Mouse (Mus musculus): ENCODE results near the gene Rxfp2. TPM values are rescaled to one million over a fixed set of nuclear protein-coding genes. Genes with fewer than 3 reads are reported as not detected.

Rxfp2 gene
- total and polyA plus RNA-seq, 3 experiments = not detected

DNA sequence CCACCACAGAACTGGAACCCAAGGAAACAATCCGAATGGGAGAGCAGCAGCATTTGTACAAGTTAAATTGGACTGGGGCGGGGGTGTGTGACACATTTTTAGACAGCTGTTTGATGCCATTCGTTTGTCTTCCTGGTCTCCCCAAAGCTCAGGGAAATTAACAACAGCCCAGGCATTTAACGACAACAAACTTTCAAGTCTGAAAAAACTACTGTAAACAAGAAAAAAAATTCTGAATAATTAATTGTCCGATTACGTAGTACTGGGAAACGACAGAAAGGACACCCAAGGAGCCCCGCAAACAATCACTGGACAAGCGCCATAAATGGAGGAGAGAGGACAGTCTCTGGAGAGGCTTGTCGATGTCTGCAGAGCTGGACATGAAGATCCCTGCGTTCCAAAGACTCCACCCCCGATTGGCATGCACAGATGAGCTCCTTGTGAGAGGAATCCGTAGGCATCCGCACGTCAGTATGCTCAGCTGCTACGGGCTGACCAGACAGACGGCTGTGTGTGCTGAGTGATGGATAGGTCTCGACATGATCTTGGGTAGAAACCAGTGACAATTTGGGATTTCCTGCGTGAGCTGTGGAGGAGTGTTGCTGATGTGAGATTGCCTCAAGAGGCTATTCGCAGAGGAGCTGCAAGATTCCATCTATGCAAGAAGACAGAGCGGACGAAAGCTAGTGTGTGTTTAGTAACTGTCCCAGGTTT lies 21.0 kb upstream of the Rxfp2 start:
- Histone ChIP-seq H3K36me3 (replicated peaks in 1 of 2; ENCODE audit: control insufficient read depth in 1 of 2, insufficient read depth in 1 of 2, low read length in 1 of 2) (no peaks in the 10 kb centered on the region), H3K9ac (ENCODE audit: insufficient read depth, low read depth) (no peak overlapping the region), H3K27ac (ENCODE audit: insufficient read depth, low read depth) (no peak overlapping the region), H3K4me1 (ENCODE audit: control insufficient read depth in 1 of 2, insufficient read depth in 2 of 2) (no peaks in the 10 kb centered on the region), H3K4me2 (ENCODE audit: insufficient read depth, low read depth, poor library complexity, severe bottlenecking) (no peak overlapping the region), H3K79me2 (replicated peaks; ENCODE audit: control insufficient read depth, extremely low read depth, insufficient read depth, poor library complexity, severe bottlenecking) (no peaks in the 10 kb centered on the region), H3K9me3 (replicated peaks; ENCODE audit: low read length) (peaks cover 53% of the 10 kb centered on the region), H3K4me3 (replicated peaks in 1 of 3; ENCODE audit: low read depth in 2 of 3, low read length in 2 of 3, poor library complexity in 1 of 3) (no peak overlapping the region), H3K27me3 (replicated peaks) (no peaks in the 10 kb centered on the region)
- in situ Hi-C loops (cut with MboI; ENCODE audit: low pct_ligation_motif_present, low pct_unique_long_range_greater_than_20kb, low sequenced_read_pairs) = no loop called here
- TF ChIP-seq ZKSCAN1 (IDR thresholded peaks at IDR 0.05; ENCODE audit: borderline replicate concordance, low read depth, low read length) (no peak), SMC3 (IDR thresholded peaks at IDR 0.05; ENCODE audit: low read depth, low read length) (no peak), MEF2A (IDR thresholded peaks at IDR 0.05; ENCODE audit: borderline replicate concordance, low read depth, low read length) (no peak), MAX (IDR thresholded peaks at IDR 0.05; ENCODE audit: low read length) (no peak), POLR2A (IDR thresholded peaks at IDR 0.05; ENCODE audit: low read depth, low read length) (no peak), ZNF384 (IDR thresholded peaks at IDR 0.05; ENCODE audit: low read depth, low read length) (no peak), ZMIZ1 (IDR thresholded peaks at IDR 0.05; ENCODE audit: low read depth, low read length) (no peak), CTCF (conservative IDR thresholded peaks at IDR 0.05 in 1 of 2, IDR thresholded peaks at IDR 0.05 in 1 of 2; ENCODE audit: low read depth in 2 of 2, low read length in 2 of 2) (no peak), NRF1 (IDR thresholded peaks at IDR 0.05; ENCODE audit: low read depth, low read length) (no peak)
- dilution Hi-C loops (cut with MboI; ENCODE audit: extremely low pct_ligation_motif_present, extremely low pct_unique_long_range_greater_than_20kb, low sequenced_read_pairs) = no loop called here
- DNase-seq (ENCODE audit: extremely low read depth) = no peak

GRCm38 (mm10) chr5:149998311-149998710 lies 20.2 kb upstream of the Rxfp2 start:
- Histone ChIP-seq H3K4me3 (replicated peaks in 1 of 3; ENCODE audit: low read depth in 2 of 3, low read length in 2 of 3, poor library complexity in 1 of 3) (no peak overlapping the region), H3K27ac (ENCODE audit: insufficient read depth, low read depth) (no peak overlapping the region), H3K4me1 (ENCODE audit: control insufficient read depth in 1 of 2, insufficient read depth in 2 of 2) (no peaks in the 10 kb centered on the region), H3K27me3 (replicated peaks) (no peaks in the 10 kb centered on the region), H3K79me2 (replicated peaks; ENCODE audit: control insufficient read depth, extremely low read depth, insufficient read depth, poor library complexity, severe bottlenecking) (no peaks in the 10 kb centered on the region), H3K9me3 (replicated peaks; ENCODE audit: low read length) (peaks cover 53% of the 10 kb centered on the region), H3K36me3 (replicated peaks in 1 of 2; ENCODE audit: control insufficient read depth in 1 of 2, insufficient read depth in 1 of 2, low read length in 1 of 2) (no peaks in the 10 kb centered on the region), H3K4me2 (ENCODE audit: insufficient read depth, low read depth, poor library complexity, severe bottlenecking) (no peak overlapping the region), H3K9ac (ENCODE audit: insufficient read depth, low read depth) (no peak overlapping the region)
- TF ChIP-seq MYC (IDR thresholded peaks at IDR 0.05; ENCODE audit: low read depth, low read length) (no peak), RCOR1 (conservative IDR thresholded peaks at IDR 0.05; ENCODE audit: low read depth, low read length) (no peak), NELFE (IDR thresholded peaks at IDR 0.05; ENCODE audit: low read depth, low read length) (no peak), JUN (IDR thresholded peaks at IDR 0.05; ENCODE audit: insufficient read depth, low read depth, low read length) (no peak), GABPA (IDR thresholded peaks at IDR 0.05; ENCODE audit: insufficient replicate concordance, low read depth, low read length) (no peak), MXI1 (IDR thresholded peaks at IDR 0.05; ENCODE audit: low read depth, low read length) (no peak), ZC3H11A (IDR thresholded peaks at IDR 0.05; ENCODE audit: low read depth, low read length) (no peak), CTCF (conservative IDR thresholded peaks at IDR 0.05 in 1 of 2, IDR thresholded peaks at IDR 0.05 in 1 of 2; ENCODE audit: low read depth in 2 of 2, low read length in 2 of 2) (no peak), BHLHE40 (IDR thresholded peaks at IDR 0.05; ENCODE audit: low read depth, low read length) (no peak), USF1 (IDR thresholded peaks at IDR 0.05; ENCODE audit: low read depth, low read length) (no peak), MEF2A (IDR thresholded peaks at IDR 0.05; ENCODE audit: borderline replicate concordance, low read depth, low read length) (no peak), PAX5 (IDR thresholded peaks at IDR 0.05; ENCODE audit: low read length) (no peak), SMC3 (IDR thresholded peaks at IDR 0.05; ENCODE audit: low read depth, low read length) (no peak), EP300 (IDR thresholded peaks at IDR 0.05; ENCODE audit: low read length) (no peak), ZMIZ1 (IDR thresholded peaks at IDR 0.05; ENCODE audit: low read depth, low read length) (no peak), KAT2A (IDR thresholded peaks at IDR 0.05; ENCODE audit: insufficient replicate concordance, low read length) (no peak)
- in situ Hi-C loops (cut with MboI; ENCODE audit: low pct_ligation_motif_present, low pct_unique_long_range_greater_than_20kb, low sequenced_read_pairs) (no loop called here), dilution Hi-C loops (cut with MboI; ENCODE audit: extremely low pct_ligation_motif_present, extremely low pct_unique_long_range_greater_than_20kb, low sequenced_read_pairs) (no loop called here)
- no peak for DNase-seq (ENCODE audit: extremely low read depth)
